Mouse (Mus musculus) intestine, embryonic 16.5 days (tissue): ENCODE measurements around the gene Dpm2. TPM values are rescaled to one million over a fixed set of nuclear protein-coding genes. Genes with fewer than 3 reads are reported as not detected.

ENCODE experiments used
- ATAC-seq: fragments of 200-750 bp; cut with Nextera tagmentation; 2 replicates; pipeline ENCODE4 v1.8.0; 2017; ENCODE audit warnings: moderate TSS enrichment, moderate library complexity
- H3K27ac ChIP-seq: fragments of 300-500 bp; sonication (generic); 2 replicates; pipeline ENCODE4 v1.5.1; 2014; ENCODE audit warnings: mild to moderate bottlenecking, low read length
- H3K27me3 ChIP-seq: fragments of 300-500 bp; sonication (generic); replicated peaks from 2 replicates; pipeline ENCODE4 v1.6.1; 2014; ENCODE audit warnings: low read length, control low read depth, mixed read lengths; ENCODE audit not compliant: control insufficient read depth, insufficient read depth
- H3K36me3 ChIP-seq: fragments of 300-500 bp; sonication (generic); 2 replicates; pipeline ENCODE4 v1.6.1; 2014; ENCODE audit warnings: low read length, control low read depth; ENCODE audit not compliant: control insufficient read depth, insufficient read depth
- H3K4me1 ChIP-seq: fragments of 300-500 bp; sonication (generic); 2 replicates; pipeline ENCODE4 v1.6.1; 2014; ENCODE audit warnings: low read length, control low read depth, mixed read lengths; ENCODE audit not compliant: control insufficient read depth, insufficient read depth
- H3K4me2 ChIP-seq: fragments of 300-500 bp; sonication (generic); 2 replicates; pipeline ENCODE4 v1.6.1; 2014; ENCODE audit warnings: low read depth, low read length, control low read depth
- H3K4me3 ChIP-seq: fragments of 300-500 bp; sonication (generic); 2 replicates; pipeline ENCODE4 v1.5.1; 2014; ENCODE audit warnings: mild to moderate bottlenecking, low read length
- H3K9ac ChIP-seq: fragments of 300-500 bp; sonication (generic); 2 replicates; pipeline ENCODE4 v1.6.1; 2014; ENCODE audit warnings: low read depth, low read length
- H3K9me3 ChIP-seq: fragments of 300-500 bp; sonication (generic); 2 replicates; pipeline ENCODE4 v1.6.1; 2016; ENCODE audit warnings: low read length, control low read depth; ENCODE audit not compliant: control insufficient read depth
- WGBS: fragments of 180-500 bp; shearing (Covaris S2); extraction: QIAGEN DNeasy Blood & Tissue Kit; methylation state at CpG from one replicate; pipeline ENCODE4 v1.1.7; 2014; 5-methylcytosine and 5-hydroxymethylcytosine counted together
- polyA plus RNA-seq: library from polyadenylated mRNA; unstranded; fragments of >200 nt; fragmentation: Nextera tagmentation; extraction: Ambion mirVana; gene quantifications from 2 replicates; pipeline ENCODE4 v1.2.1, GENCODE M21; 2015

Gene Dpm2
- polyA plus RNA-seq, 1 experiment from 2014 or later = 123 TPM

- no peaks in the 10 kb centered on the region for H3K9me3 ChIP-seq
- 54% methylated on average over 3 of the region's 3 CpGs for WGBS
- H3K9ac ChIP-seq = no peak overlapping the region; the same call in 1 of the 2 replicates
- ATAC-seq = no peak
- no peaks in the 10 kb centered on the region for H3K27me3 ChIP-seq
- H3K4me2 ChIP-seq = no peak overlapping the region
- H3K36me3 ChIP-seq = no peaks in the 10 kb centered on the region
- H3K4me3 ChIP-seq = no peak overlapping the region
- H3K4me1 ChIP-seq = peaks cover 56% of the 10 kb centered on the region
- no peak overlapping the region for H3K27ac ChIP-seq
Observed at GRCm38 (mm10) chr2:32543031-32543449, 27.6 kb upstream of the Dpm2 start.

GRCm38 (mm10) chr2:32546951-32547350 lies 23.7 kb upstream of the Dpm2 start:
- no peak for ATAC-seq
- Histone ChIP-seq H3K9ac (no peak overlapping the region), H3K4me1 (peaks cover 45% of the 10 kb centered on the region), H3K4me3 (no peak overlapping the region), H3K9me3 (no peaks in the 10 kb centered on the region), H3K27ac (0 out of 2 replicates have a peak overlapping the region, but pooled peaks have one; percentile 1), H3K36me3 (no peaks in the 10 kb centered on the region), H3K27me3 (no peaks in the 10 kb centered on the region), H3K4me2 (no peak overlapping the region)
- 87% methylated on average over 1 of the region's 1 CpGs for WGBS

GRCm38 (mm10) chr2:32547380-32547779 lies 23.3 kb upstream of the Dpm2 start:
- WGBS = 66% methylated on average over 5 of the region's 5 CpGs
- peak; percentile 19; the same call in 1 of the 2 replicates for ATAC-seq
- Histone ChIP-seq H3K9ac (no peak overlapping the region), H3K27me3 (no peaks in the 10 kb centered on the region), H3K36me3 (no peaks in the 10 kb centered on the region), H3K27ac (no peak overlapping the region), H3K4me3 (no peak overlapping the region), H3K9me3 (no peaks in the 10 kb centered on the region), H3K4me2 (no peak overlapping the region), H3K4me1 (peaks cover 42% of the 10 kb centered on the region)

- H3K36me3 ChIP-seq = no peaks in the 10 kb centered on the region
- 89% methylated on average over 7 of the region's 7 CpGs for WGBS
- no peak overlapping the region for H3K9ac ChIP-seq
- no peaks in the 10 kb centered on the region for H3K9me3 ChIP-seq
- no peaks in the 10 kb centered on the region for H3K27me3 ChIP-seq
- no peak overlapping the region for H3K4me3 ChIP-seq
- no peak overlapping the region for H3K27ac ChIP-seq
- H3K4me2 ChIP-seq = no peak overlapping the region
- H3K4me1 ChIP-seq = peaks cover 34% of the 10 kb centered on the region
- no peak for ATAC-seq
Observed at GRCm38 (mm10) chr2:32547964-32548739, 22.5 kb upstream of the Dpm2 start.

GRCm38 (mm10) chr2:32549171-32549570 lies 21.5 kb upstream of the Dpm2 start:
- Histone ChIP-seq H3K4me2 (no peak overlapping the region), H3K36me3 (no peaks in the 10 kb centered on the region), H3K9me3 (no peaks in the 10 kb centered on the region), H3K9ac (no peak overlapping the region), H3K27me3 (no peaks in the 10 kb centered on the region), H3K27ac (peak overlapping the region; percentile 20), H3K4me1 (peaks cover 31% of the 10 kb centered on the region), H3K4me3 (no peak overlapping the region)
- ATAC-seq = no peak
- 72% methylated on average over 9 of the region's 9 CpGs for WGBS

GRCm38 (mm10) chr2:32549764-32550163 lies 20.9 kb upstream of the Dpm2 start:
- WGBS = 46% methylated on average over 6 of the region's 6 CpGs
- Histone ChIP-seq H3K27me3 (no peaks in the 10 kb centered on the region), H3K4me1 (peaks cover 30% of the 10 kb centered on the region), H3K4me2 (no peak overlapping the region), H3K9me3 (no peaks in the 10 kb centered on the region), H3K4me3 (no peak overlapping the region), H3K9ac (no peak overlapping the region), H3K36me3 (no peaks in the 10 kb centered on the region), H3K27ac (peak overlapping the region; percentile 20)
- ATAC-seq = 0 out of 2 replicates have a peak, but pooled peaks have one; percentile 15

GRCm38 (mm10) chr2:32551236-32551635 lies 19.4 kb upstream of the Dpm2 start:
- WGBS = 64% methylated on average over 5 of the region's 5 CpGs
- ATAC-seq = peak; percentile 65
- H3K4me1 ChIP-seq = peaks cover 28% of the 10 kb centered on the region
- no peaks in the 10 kb centered on the region for H3K27me3 ChIP-seq
- no peaks in the 10 kb centered on the region for H3K36me3 ChIP-seq
- H3K9me3 ChIP-seq = no peaks in the 10 kb centered on the region
- H3K4me2 ChIP-seq = no peak overlapping the region
- 0 out of 2 replicates have a peak overlapping the region, but pooled peaks have one; percentile 9 for H3K27ac ChIP-seq
- H3K9ac ChIP-seq = no peak overlapping the region
- no peak overlapping the region for H3K4me3 ChIP-seq

- Histone ChIP-seq H3K27me3 (no peaks in the 10 kb centered on the region), H3K9ac (no peak overlapping the region), H3K9me3 (no peaks in the 10 kb centered on the region), H3K4me3 (no peak overlapping the region), H3K4me1 (peaks cover 22% of the 10 kb centered on the region), H3K4me2 (no peak overlapping the region), H3K27ac (no peak overlapping the region), H3K36me3 (no peaks in the 10 kb centered on the region; the same call in 1 of the 2 replicates)
- ATAC-seq = no peak
- WGBS = 67% methylated on average over 7 of the region's 7 CpGs
Observed at GRCm38 (mm10) chr2:32553592-32554148, 17.0 kb upstream of the Dpm2 start.

- WGBS = 53% methylated on average over 4 of the region's 4 CpGs
- Histone ChIP-seq H3K27ac (no peak overlapping the region), H3K4me1 (peaks cover 7% of the 10 kb centered on the region), H3K9me3 (no peaks in the 10 kb centered on the region), H3K36me3 (peaks cover 2% of the 10 kb centered on the region; the same call in 1 of the 2 replicates), H3K9ac (peak overlapping the region; percentile 12; the same call in 1 of the 2 replicates), H3K4me3 (no peak overlapping the region), H3K27me3 (no peaks in the 10 kb centered on the region), H3K4me2 (no peak overlapping the region)
- ATAC-seq = no peak
Observed at GRCm38 (mm10) chr2:32555484-32555883, 15.2 kb upstream of the Dpm2 start.
